ENCODE assay signal across 10 mouse cellular contexts in genomic region chr2:124090231-124091141, GRCm38 (mm10). TPM values are rescaled to one million over a fixed set of nuclear protein-coding genes. Genes with fewer than 3 reads are reported as not detected.
A peak's percentile ranks its signal among the peaks of the same experiment; 100 is the strongest.
DNase-seq lines count a peak whose midpoint lies in the region; ATAC-seq and TF ChIP-seq lines count a peak whose summit lies in the region.
"Had no signal": no experiment of that assay in that cellular context is flagged by ENCODE, and none has a peak within 500 bp of the region (broad histone marks: within the 10 kb centered on the region; RNA-seq: fewer than 3 reads in every experiment).

No protein-coding gene starts in this region.

- no peaks in the 10 kb centered on the region for H3K9me3 ChIP-seq in kidney, embryonic 14.5 days (ENCODE audit: control insufficient read depth, low read length)
- H3K9me3 ChIP-seq in heart, embryonic 12.5 days (replicated peaks) = no peaks in the 10 kb centered on the region

- TF ChIP-seq POLR2A in cortical plate, adult 2 months (IDR thresholded peaks at IDR 0.05; ENCODE audit: extremely low read depth, insufficient read depth, low read length) = no peak

- peak overlapping the region; percentile 48 for H3K4me3 ChIP-seq in kidney, embryonic 14.5 days (ENCODE audit: low read length)
- peak overlapping the region; percentile 83 for H3K4me3 ChIP-seq in cortical plate, adult 2 months (ENCODE audit: insufficient read depth, low read length)
- H3K4me3 ChIP-seq in heart, embryonic 12.5 days = peak overlapping the region; percentile 61
- H3K4me3 ChIP-seq in left cerebral cortex, adult 2 months = peak overlapping the region; percentile 74

- DNase-seq in kidney, adult 11 months = no peak
- DNase-seq in left cerebral cortex, adult 2 months (ENCODE audit: extremely low spot score in 1 of 2, low spot score in 2 of 2) = peak; percentile 43 to 47
- DNase-seq in lung, postnatal 14 days = peak; percentile 29
- DNase-seq in right cerebral cortex, postnatal 4 days = peak; percentile 53
- DNase-seq in thymus, adult 18-20 months = no peak

- H3K36me3 ChIP-seq in kidney, embryonic 14.5 days (ENCODE audit: control insufficient read depth, insufficient read depth, low read length) = no peaks in the 10 kb centered on the region
- no peaks in the 10 kb centered on the region for H3K36me3 ChIP-seq in heart, embryonic 12.5 days

- ATAC-seq in kidney, embryonic 14.5 days (ENCODE audit: low FRiP score, low TSS enrichment) = peak; percentile 77
- 0 out of 2 replicates have a peak, but pooled peaks have one; percentile 61 for ATAC-seq in heart, embryonic 12.5 days (ENCODE audit: insufficient number of reproducible peaks, low FRiP score)
- ATAC-seq: Patski had no signal

- peaks cover 27% of the 10 kb centered on the region for H3K27me3 ChIP-seq in kidney, embryonic 14.5 days (ENCODE audit: control insufficient read depth, insufficient read depth, low read length)
- H3K27me3 ChIP-seq in heart, embryonic 12.5 days (replicated peaks) = peaks cover 15% of the 10 kb centered on the region; the same call in 1 of the 2 replicates

- 0 out of 2 replicates have a peak, but pooled peaks cover 8% of the 10 kb centered on the region for H3K4me1 ChIP-seq in kidney, embryonic 14.5 days (ENCODE audit: control insufficient read depth, insufficient read depth, low read length)
- no peaks in the 10 kb centered on the region for H3K4me1 ChIP-seq in cortical plate, adult 2 months (ENCODE audit: control insufficient read depth, insufficient read depth, low read length)
- no peaks in the 10 kb centered on the region; the same call in 1 of the 2 replicates for H3K4me1 ChIP-seq in heart, embryonic 12.5 days (replicated peaks)

- peak overlapping the region; percentile 92 for H3K4me2 ChIP-seq in kidney, embryonic 14.5 days (replicated peaks; ENCODE audit: low read depth, low read length)
- H3K4me2 ChIP-seq in heart, embryonic 12.5 days = peak overlapping the region; percentile 99

- H3K9ac ChIP-seq in kidney, embryonic 14.5 days (ENCODE audit: low read depth, low read length) = peak overlapping the region; percentile 40; the same call in 1 of the 2 replicates
- peak overlapping the region; percentile 57 for H3K9ac ChIP-seq in heart, embryonic 12.5 days

- no peak overlapping the region for H3K27ac ChIP-seq in kidney, embryonic 14.5 days (ENCODE audit: low read depth, low read length)
- peak overlapping the region; percentile 78 for H3K27ac ChIP-seq in cortical plate, adult 2 months (ENCODE audit: insufficient read depth, low read length)
- no peak overlapping the region for H3K27ac ChIP-seq in heart, embryonic 12.5 days (ENCODE audit: poor library complexity, severe bottlenecking)
- peak overlapping the region; percentile 86 for H3K27ac ChIP-seq in left cerebral cortex, adult 2 months
- H3K27ac ChIP-seq: macrophage had no signal

- no peak for TF ChIP-seq CTCF in cortical plate, adult 2 months (IDR thresholded peaks at IDR 0.05; ENCODE audit: extremely low read depth, insufficient read depth, low read length)
- TF ChIP-seq CTCF in left cerebral cortex, adult 2 months (IDR thresholded peaks at IDR 0.05) = no peak

- WGBS in kidney, embryonic 14.5 days = under 1% methylated on average over 49 of the region's 49 CpGs
- whole genome bisulfite sequencing in heart, embryonic 12.5 days = 1% methylated on average over 49 of the region's 49 CpGs

- intact Hi-C loops in left cerebral cortex, adult 2 months (cut with DNase I) = loop anchor here (5.0 kb wide), 3 partner anchors 778 to 1117 kb away; no protein-coding TSS in a partner anchor

RNA-seq across cellular contexts. Expression of gene Sema6d, which starts 0.7 kb away (rescaled TPM):
- 8.3 and 11.8 TPM in 2 replicates for polyA plus RNA-seq in kidney, embryonic 14.5 days (2014; fragmentation: Nextera tagmentation; extraction: Ambion mirVana)
- polyA plus RNA-seq in cortical plate, adult 2 months (2012; rRNA removed) = 26.2 and 26.9 TPM in 2 replicates
- polyA plus RNA-seq in heart, embryonic 12.5 days (2016; fragmentation: Nextera tagmentation; extraction: Ambion mirVana) = 27.5 and 29.2 TPM in 2 replicates
- total RNA-seq in left cerebral cortex, adult 2 months (2021) = 10 to 100 TPM; 45.3 to 50.4 TPM

Comparison
In these comparisons a context has a peak if more than half of its experiments do, and no peak if none do; other contexts are left out.
1. H3K27ac ChIP-seq: peak in cortical plate, adult 2 months (single experiment) and left cerebral cortex, adult 2 months (single experiment); none in kidney, embryonic 14.5 days (single experiment) and heart, embryonic 12.5 days (single experiment).
2. DNase-seq: peak in left cerebral cortex, adult 2 months (2 of 2), lung, postnatal 14 days (single experiment) and right cerebral cortex, postnatal 4 days (single experiment); none in kidney, adult 11 months (single experiment) and thymus, adult 18-20 months (0 of 2).
3. Peak in every context shown above with its lines, with median percentiles within 50 percentile points of each other: H3K4me3 ChIP-seq.